Mouse (Mus musculus): ENCODE measurements around the gene Grm1. TPM values are rescaled to one million over a fixed set of nuclear protein-coding genes. Genes with fewer than 3 reads are reported as not detected.

The Grm1 gene
- polyA plus RNA-seq, 1 experiment: not detected

- Histone ChIP-seq H3K27me3 (ENCODE audit: control insufficient read depth, insufficient read depth, insufficient read length) (no peaks in the 10 kb centered on the region), H3K36me3 (ENCODE audit: control insufficient read depth, insufficient read depth) (no peaks in the 10 kb centered on the region), H3K79me2 (ENCODE audit: control insufficient read depth, insufficient read depth) (no peaks in the 10 kb centered on the region), H3K4me3 (ENCODE audit: insufficient read depth, poor library complexity, severe bottlenecking) (no peak overlapping the region), H3K79me3 (ENCODE audit: low read depth) (no peaks in the 10 kb centered on the region), H3ac (ENCODE audit: control insufficient read depth, insufficient read length, low read depth) (no peak overlapping the region)
- TF ChIP-seq USF1 (IDR thresholded peaks at IDR 0.05; ENCODE audit: low read depth) (no peak), CTCF (IDR thresholded peaks at IDR 0.05; ENCODE audit: control insufficient read depth, insufficient read depth, insufficient read length) (no peak), MYOG (IDR thresholded peaks at IDR 0.05; ENCODE audit: control insufficient read depth, extremely low read depth, insufficient read length) (no peak), MYOD1 (IDR thresholded peaks at IDR 0.05; ENCODE audit: control insufficient read depth, insufficient read length, low read depth) (no peak), CEBPB (IDR thresholded peaks at IDR 0.05; ENCODE audit: low read depth) (no peak), FOSL1 (IDR thresholded peaks at IDR 0.05; ENCODE audit: insufficient read depth, low read length, poor library complexity, severe bottlenecking) (no peak), MAX (IDR thresholded peaks at IDR 0.05) (no peak)
Measured at GRCm38 (mm10) chr10:10888521-10888920, 193.6 kb downstream of the Grm1 start.

GRCm38 (mm10) chr10:10884992-10885391, 197.2 kb downstream of the Grm1 start:
- no peak overlapping the region for H3ac ChIP-seq (ENCODE audit: control insufficient read depth, insufficient read length, low read depth)
- H3K36me3 ChIP-seq (ENCODE audit: control insufficient read depth, insufficient read depth): no peaks in the 10 kb centered on the region
- H3K4me3 ChIP-seq (ENCODE audit: insufficient read depth, poor library complexity, severe bottlenecking): no peak overlapping the region
- no peaks in the 10 kb centered on the region for H3K27me3 ChIP-seq (ENCODE audit: control insufficient read depth, insufficient read depth, insufficient read length)
- H3K79me2 ChIP-seq (ENCODE audit: control insufficient read depth, insufficient read depth): no peaks in the 10 kb centered on the region
- no peaks in the 10 kb centered on the region for H3K79me3 ChIP-seq (ENCODE audit: low read depth)
- TF ChIP-seq CEBPB (IDR thresholded peaks at IDR 0.05; ENCODE audit: low read depth) (no peak), MYOD1 (IDR thresholded peaks at IDR 0.05; ENCODE audit: control insufficient read depth, insufficient read length, low read depth) (no peak), CTCF (IDR thresholded peaks at IDR 0.05; ENCODE audit: control insufficient read depth, insufficient read depth, insufficient read length) (no peak), MAX (IDR thresholded peaks at IDR 0.05) (no peak), FOSL1 (IDR thresholded peaks at IDR 0.05; ENCODE audit: insufficient read depth, low read length, poor library complexity, severe bottlenecking) (no peak), MYOG (IDR thresholded peaks at IDR 0.05; ENCODE audit: control insufficient read depth, extremely low read depth, insufficient read length) (no peak), USF1 (IDR thresholded peaks at IDR 0.05; ENCODE audit: low read depth) (no peak)

- no peaks in the 10 kb centered on the region for H3K79me3 ChIP-seq (ENCODE audit: low read depth)
- H3K79me2 ChIP-seq (ENCODE audit: control insufficient read depth, insufficient read depth): no peaks in the 10 kb centered on the region
- H3K4me3 ChIP-seq (ENCODE audit: insufficient read depth, poor library complexity, severe bottlenecking): no peak overlapping the region
- no peak overlapping the region for H3ac ChIP-seq (ENCODE audit: control insufficient read depth, insufficient read length, low read depth)
- no peaks in the 10 kb centered on the region for H3K27me3 ChIP-seq (ENCODE audit: control insufficient read depth, insufficient read depth, insufficient read length)
- no peak for TF ChIP-seq CTCF (IDR thresholded peaks at IDR 0.05; ENCODE audit: control insufficient read depth, insufficient read depth, insufficient read length)
- TF ChIP-seq MYOD1 (IDR thresholded peaks at IDR 0.05; ENCODE audit: control insufficient read depth, insufficient read length, low read depth): no peak
- no peak for TF ChIP-seq MYOG (IDR thresholded peaks at IDR 0.05; ENCODE audit: control insufficient read depth, extremely low read depth, insufficient read length)
- TF ChIP-seq CEBPB (IDR thresholded peaks at IDR 0.05; ENCODE audit: low read depth): no peak
- TF ChIP-seq FOSL1 (IDR thresholded peaks at IDR 0.05; ENCODE audit: insufficient read depth, low read length, poor library complexity, severe bottlenecking): no peak
- no peak for TF ChIP-seq MAX (IDR thresholded peaks at IDR 0.05)
- TF ChIP-seq USF1 (IDR thresholded peaks at IDR 0.05; ENCODE audit: low read depth): no peak
- no peaks in the 10 kb centered on the region for H3K36me3 ChIP-seq (ENCODE audit: control insufficient read depth, insufficient read depth)
Measured at GRCm38 (mm10) chr10:10872142-10872541, 210.0 kb downstream of the Grm1 start.

DNA sequence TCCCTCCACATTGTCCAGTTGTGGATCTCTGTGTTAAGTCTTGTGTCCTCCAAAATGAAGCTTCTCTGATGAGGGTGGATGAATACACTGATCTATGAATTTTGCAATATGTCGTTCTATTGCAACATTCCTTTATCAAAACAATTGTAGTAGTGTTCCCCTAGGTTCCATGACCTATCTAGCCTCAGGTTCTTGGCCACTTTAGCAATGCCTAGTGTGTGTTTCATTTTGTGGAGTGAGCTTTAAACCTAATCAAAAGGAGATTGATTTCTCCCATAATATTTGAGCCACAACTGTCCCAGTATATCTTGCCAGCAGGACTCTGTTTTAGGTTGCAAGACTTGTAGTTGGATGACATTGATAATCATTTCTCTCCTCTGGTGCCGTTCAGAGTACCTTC, 211.9 kb downstream of the Grm1 start:
- TF ChIP-seq MAX (IDR thresholded peaks at IDR 0.05) (no peak), CTCF (IDR thresholded peaks at IDR 0.05; ENCODE audit: control insufficient read depth, insufficient read depth, insufficient read length) (no peak), MYOD1 (IDR thresholded peaks at IDR 0.05; ENCODE audit: control insufficient read depth, insufficient read length, low read depth) (no peak), FOSL1 (IDR thresholded peaks at IDR 0.05; ENCODE audit: insufficient read depth, low read length, poor library complexity, severe bottlenecking) (no peak), USF1 (IDR thresholded peaks at IDR 0.05; ENCODE audit: low read depth) (no peak)
- Histone ChIP-seq H3K4me3 (ENCODE audit: insufficient read depth, poor library complexity, severe bottlenecking) (no peak overlapping the region), H3K36me3 (ENCODE audit: control insufficient read depth, insufficient read depth) (no peaks in the 10 kb centered on the region), H3K27me3 (ENCODE audit: control insufficient read depth, insufficient read depth, insufficient read length) (no peaks in the 10 kb centered on the region), H3K79me2 (ENCODE audit: control insufficient read depth, insufficient read depth) (no peaks in the 10 kb centered on the region), H3ac (ENCODE audit: control insufficient read depth, insufficient read length, low read depth) (no peak overlapping the region), H3K79me3 (ENCODE audit: low read depth) (no peaks in the 10 kb centered on the region)

DNA sequence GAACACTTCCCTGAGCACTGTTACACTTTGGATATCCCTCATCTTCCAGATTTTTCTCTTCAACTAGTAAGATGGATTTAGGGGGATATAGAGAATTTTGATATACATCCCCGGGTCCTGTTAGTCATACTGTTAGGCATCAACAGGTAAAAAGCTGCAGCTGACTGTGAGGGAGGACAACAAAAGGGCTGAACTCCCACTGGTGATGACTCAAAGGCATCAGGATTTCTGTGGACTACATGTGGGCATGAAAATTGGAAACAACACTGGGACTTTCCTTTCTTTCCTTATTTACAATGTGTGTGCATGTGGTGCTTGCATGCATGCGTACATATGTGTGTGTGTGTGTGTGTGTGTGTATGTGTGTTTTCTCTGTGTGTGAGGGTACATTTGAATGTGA, 215.9 kb downstream of the Grm1 start:
- no peaks in the 10 kb centered on the region for H3K79me2 ChIP-seq (ENCODE audit: control insufficient read depth, insufficient read depth)
- H3K4me3 ChIP-seq (ENCODE audit: insufficient read depth, poor library complexity, severe bottlenecking): no peak overlapping the region
- TF ChIP-seq CTCF (IDR thresholded peaks at IDR 0.05; ENCODE audit: control insufficient read depth, insufficient read depth, insufficient read length) (no peak), USF1 (IDR thresholded peaks at IDR 0.05; ENCODE audit: low read depth) (no peak), MYOD1 (IDR thresholded peaks at IDR 0.05; ENCODE audit: control insufficient read depth, insufficient read length, low read depth) (no peak)
- no peaks in the 10 kb centered on the region for H3K36me3 ChIP-seq (ENCODE audit: control insufficient read depth, insufficient read depth)
- no peaks in the 10 kb centered on the region for H3K79me3 ChIP-seq (ENCODE audit: low read depth)
- H3K27me3 ChIP-seq (ENCODE audit: control insufficient read depth, insufficient read depth, insufficient read length): no peaks in the 10 kb centered on the region
- no peak overlapping the region for H3ac ChIP-seq (ENCODE audit: control insufficient read depth, insufficient read length, low read depth)

DNA sequence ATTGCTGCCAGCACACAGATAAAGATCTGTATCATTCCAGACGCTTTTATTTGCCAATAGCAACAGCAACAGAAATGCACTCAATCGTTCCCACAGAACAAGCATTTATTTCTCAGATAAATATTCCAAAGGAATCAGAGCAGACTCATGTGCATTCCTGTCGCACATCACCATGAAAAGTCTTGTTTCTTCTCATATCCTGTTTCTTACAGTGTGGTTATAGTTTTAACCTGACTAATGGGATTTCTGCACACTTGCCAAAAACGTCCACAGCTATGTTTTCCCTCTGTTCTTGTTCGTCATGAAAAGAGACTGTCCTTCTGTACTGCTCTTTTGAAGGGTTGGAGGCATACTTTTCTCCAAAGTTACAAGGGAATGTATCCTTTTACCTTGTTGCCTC, 217.4 kb downstream of the Grm1 start:
- Histone ChIP-seq H3K4me3 (ENCODE audit: insufficient read depth, poor library complexity, severe bottlenecking) (no peak overlapping the region), H3K36me3 (ENCODE audit: control insufficient read depth, insufficient read depth) (no peaks in the 10 kb centered on the region), H3K79me2 (ENCODE audit: control insufficient read depth, insufficient read depth) (no peaks in the 10 kb centered on the region), H3K79me3 (ENCODE audit: low read depth) (no peaks in the 10 kb centered on the region), H3ac (ENCODE audit: control insufficient read depth, insufficient read length, low read depth) (no peak overlapping the region), H3K27me3 (ENCODE audit: control insufficient read depth, insufficient read depth, insufficient read length) (no peaks in the 10 kb centered on the region)
- TF ChIP-seq USF1 (IDR thresholded peaks at IDR 0.05; ENCODE audit: low read depth) (no peak), CEBPB (IDR thresholded peaks at IDR 0.05; ENCODE audit: low read depth) (no peak), MAX (IDR thresholded peaks at IDR 0.05) (no peak), CTCF (IDR thresholded peaks at IDR 0.05; ENCODE audit: control insufficient read depth, insufficient read depth, insufficient read length) (no peak), MYOD1 (IDR thresholded peaks at IDR 0.05; ENCODE audit: control insufficient read depth, insufficient read length, low read depth) (no peak), FOSL1 (IDR thresholded peaks at IDR 0.05; ENCODE audit: insufficient read depth, low read length, poor library complexity, severe bottlenecking) (no peak), MYOG (IDR thresholded peaks at IDR 0.05; ENCODE audit: control insufficient read depth, extremely low read depth, insufficient read length) (no peak)
